Mouse (Mus musculus) limb, embryonic 14.5 days (tissue): ENCODE data around the gene Bcr. TPM values are rescaled to one million over a fixed set of nuclear protein-coding genes. Genes with fewer than 3 reads are reported as not detected.

ENCODE experiments used
- ATAC-seq: fragments of 200-750 bp; cut with Nextera tagmentation; 2 replicates; pipeline ENCODE4 v1.8.0; 2017; ENCODE audit warnings: low read depth, moderate number of reproducible peaks, moderate TSS enrichment; ENCODE audit not compliant: low FRiP score
- DNase-seq: peaks from one replicate; pipeline ENCODE4 v3.0.0-alpha.2; 2015; ENCODE audit warnings: low spot score
- H3K27ac ChIP-seq: fragments of 300-500 bp; sonication (generic); replicated peaks from 2 replicates; pipeline ENCODE4 v1.5.1; 2014; ENCODE audit warnings: low read depth, mild to moderate bottlenecking, low read length, moderate library complexity, mixed read lengths
- H3K27me3 ChIP-seq: fragments of 300-500 bp; sonication (generic); 2 replicates; pipeline ENCODE4 v1.6.1; 2014; ENCODE audit warnings: low read length, mixed read lengths; ENCODE audit not compliant: control insufficient read depth, insufficient read depth
- H3K36me3 ChIP-seq: fragments of 300-500 bp; sonication (generic); 2 replicates; pipeline ENCODE4 v1.6.1; 2014; ENCODE audit warnings: mild to moderate bottlenecking, low read length, moderate library complexity, mixed read lengths; ENCODE audit not compliant: control insufficient read depth, insufficient read depth
- H3K4me1 ChIP-seq: fragments of 300-500 bp; sonication (generic); 2 replicates; pipeline ENCODE4 v1.6.1; 2014; ENCODE audit warnings: antibody characterized with exemption, low read length, mixed read lengths; ENCODE audit not compliant: control insufficient read depth, insufficient read depth
- H3K4me2 ChIP-seq: fragments of 300-500 bp; sonication (generic); replicated peaks from 2 replicates; pipeline ENCODE4 v1.6.1; 2014; ENCODE audit warnings: low read depth, mild to moderate bottlenecking, low read length, moderate library complexity; ENCODE audit not compliant: severe bottlenecking
- H3K4me3 ChIP-seq: fragments of 300-500 bp; sonication (generic); replicated peaks from 2 replicates; pipeline ENCODE4 v1.5.1; 2014; ENCODE audit warnings: low read length
- H3K9ac ChIP-seq: fragments of 300-500 bp; sonication (generic); 2 replicates; pipeline ENCODE4 v1.6.1; 2014; ENCODE audit warnings: mild to moderate bottlenecking, low read depth, low read length, moderate library complexity; ENCODE audit not compliant: severe bottlenecking
- H3K9me3 ChIP-seq: fragments of 300-500 bp; sonication (generic); 2 replicates; pipeline ENCODE4 v1.6.1; 2016; ENCODE audit warnings: low read length; ENCODE audit not compliant: control insufficient read depth
- POLR2A ChIP-seq: fragments of 200-500 bp; IDR thresholded peaks from 2 replicates; pipeline ENCODE4 v1.8.0; 2012; ENCODE audit warnings: inconsistent platforms, mild to moderate bottlenecking, moderate library complexity, borderline replicate concordance; ENCODE audit not compliant: insufficient read depth, insufficient read length; ENCODE audit errors: extremely low read depth
- WGBS: fragments of 180-500 bp; shearing (Covaris S2); extraction: QIAGEN DNeasy Blood & Tissue Kit; methylation state at CpG from one replicate; pipeline ENCODE4 v1.1.7; 2014; 5-methylcytosine and 5-hydroxymethylcytosine counted together
- polyA plus RNA-seq, 2 experiments: library from polyadenylated mRNA; depleted of rRNA in 1 of 2; stranded (reverse) in 1 of 2; unstranded in 1 of 2; fragments of >200 nt; fragmentation: Nextera tagmentation in 1 of 2; extraction: Ambion mirVana in 1 of 2; gene quantifications; 2 replicates each; pipeline versions ENCODE4 v1.2.1 to v1.2.3; 2012 to 2014

Bcr gene
- polyA plus RNA-seq, 2 experiments = 10.0 to 26.8 TPM

- DNase-seq (no peak), ATAC-seq (no peak)
- peaks cover 60% of the 10 kb centered on the region for H3K36me3 ChIP-seq
- H3K27ac ChIP-seq = no peak overlapping the region
- WGBS = 81% methylated on average over 5 of the region's 5 CpGs
- no peak overlapping the region for H3K9ac ChIP-seq
- no peaks in the 10 kb centered on the region for H3K4me1 ChIP-seq
- no peak overlapping the region for H3K4me2 ChIP-seq
- no peaks in the 10 kb centered on the region for H3K9me3 ChIP-seq
- H3K4me3 ChIP-seq = no peak overlapping the region
- no peak for TF ChIP-seq POLR2A
- H3K27me3 ChIP-seq = no peaks in the 10 kb centered on the region
Measured at GRCm38 (mm10) chr10:75150361-75150760, 90.0 kb downstream of the Bcr start.

- Histone ChIP-seq H3K4me3 (no peak overlapping the region), H3K9me3 (no peaks in the 10 kb centered on the region), H3K4me2 (no peak overlapping the region), H3K36me3 (peaks cover 60% of the 10 kb centered on the region), H3K9ac (no peak overlapping the region), H3K4me1 (no peaks in the 10 kb centered on the region), H3K27me3 (no peaks in the 10 kb centered on the region), H3K27ac (no peak overlapping the region)
- TF ChIP-seq POLR2A = no peak
- peak; percentile 89 for DNase-seq
- ATAC-seq = peak; percentile 66; the same call in 1 of the 2 replicates
Measured at GRCm38 (mm10) chr10:75151311-75151710, 90.9 kb downstream of the Bcr start.

GRCm38 (mm10) chr10:75156835-75157234 is 96.4 kb downstream of the Bcr start:
- no peaks in the 10 kb centered on the region for H3K9me3 ChIP-seq
- 60% methylated on average over 6 of the region's 6 CpGs for WGBS
- no peak overlapping the region for H3K9ac ChIP-seq
- no peak overlapping the region for H3K27ac ChIP-seq
- no peaks in the 10 kb centered on the region for H3K27me3 ChIP-seq
- TF ChIP-seq POLR2A = no peak
- no peaks in the 10 kb centered on the region for H3K4me1 ChIP-seq
- peaks cover 75% of the 10 kb centered on the region for H3K36me3 ChIP-seq
- H3K4me3 ChIP-seq = no peak overlapping the region
- no peak overlapping the region for H3K4me2 ChIP-seq
- DNase-seq = no peak
- ATAC-seq = no peak

GRCm38 (mm10) chr10:75157713-75158112 is 97.3 kb downstream of the Bcr start:
- 92% methylated on average over 8 of the region's 8 CpGs for WGBS
- Histone ChIP-seq H3K9ac (no peak overlapping the region), H3K27me3 (no peaks in the 10 kb centered on the region), H3K27ac (no peak overlapping the region), H3K4me1 (no peaks in the 10 kb centered on the region), H3K9me3 (no peaks in the 10 kb centered on the region), H3K4me3 (no peak overlapping the region), H3K4me2 (no peak overlapping the region), H3K36me3 (peaks cover 80% of the 10 kb centered on the region)
- no peak for TF ChIP-seq POLR2A
- ATAC-seq = no peak
- no peak for DNase-seq

- H3K36me3 ChIP-seq = peaks cover 84% of the 10 kb centered on the region
- TF ChIP-seq POLR2A = no peak
- H3K9me3 ChIP-seq = no peaks in the 10 kb centered on the region
- no peak overlapping the region for H3K9ac ChIP-seq
- no peak overlapping the region for H3K4me2 ChIP-seq
- H3K4me1 ChIP-seq = no peaks in the 10 kb centered on the region
- ATAC-seq (no peak), DNase-seq (no peak)
- WGBS = 92% methylated on average over 1 of the region's 1 CpGs
- H3K4me3 ChIP-seq = no peak overlapping the region
- H3K27ac ChIP-seq = no peak overlapping the region
- H3K27me3 ChIP-seq = no peaks in the 10 kb centered on the region
Measured at GRCm38 (mm10) chr10:75158356-75158755, 98.0 kb downstream of the Bcr start.
